Mouse (Mus musculus) retina, postnatal 7 days (tissue): ENCODE results near the gene Ctsz.

Source experiments
- DNase-seq: peaks from one replicate; pipeline ENCODE4 v3.0.0-alpha.2; 2012; ENCODE audit warnings: low read depth, low spot score

The Ctsz gene

DNA sequence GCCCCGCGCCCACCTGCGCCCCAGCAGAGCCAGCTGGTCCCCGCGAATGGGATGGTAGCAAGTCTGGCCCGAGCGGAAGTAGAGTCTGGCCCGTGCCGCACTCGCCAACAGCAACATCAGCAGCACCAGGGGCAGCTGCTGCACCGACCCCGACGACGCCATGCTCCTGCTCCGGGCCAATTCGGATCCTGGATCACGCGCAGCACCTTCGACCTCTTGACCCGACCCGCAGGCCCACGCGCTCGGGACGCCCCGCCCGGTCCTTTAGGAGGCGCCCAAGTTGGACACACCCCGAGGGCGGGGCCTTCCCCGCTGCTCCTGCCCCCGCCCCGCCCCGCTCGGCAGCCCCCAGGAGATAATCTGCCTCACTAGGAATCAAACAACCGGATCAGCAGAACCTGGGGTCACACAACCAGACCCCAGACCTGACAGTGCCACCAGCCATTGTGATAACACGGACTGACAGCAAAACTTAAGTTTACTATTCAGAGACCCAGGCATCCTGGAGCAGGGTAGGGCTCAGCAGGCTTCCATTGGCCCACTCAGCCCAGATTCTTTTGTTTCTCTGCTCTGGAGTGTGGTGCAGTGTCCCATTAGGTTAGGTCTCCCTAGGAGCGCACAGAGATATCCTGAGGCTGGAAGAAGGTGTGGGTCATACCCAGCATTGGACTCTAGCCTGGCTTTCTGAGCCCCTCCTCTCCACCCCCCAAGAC is at the start of gene Ctsz:
Gene Ctsz (minus strand): TSS at position 303 of the 713 bp plus-strand sequence.
- no peak for DNase-seq

- no peak for DNase-seq
These were observed 48.2 kb upstream of the Ctsz start for GRCm38 (mm10) chr2:174487005-174487404.

DNA sequence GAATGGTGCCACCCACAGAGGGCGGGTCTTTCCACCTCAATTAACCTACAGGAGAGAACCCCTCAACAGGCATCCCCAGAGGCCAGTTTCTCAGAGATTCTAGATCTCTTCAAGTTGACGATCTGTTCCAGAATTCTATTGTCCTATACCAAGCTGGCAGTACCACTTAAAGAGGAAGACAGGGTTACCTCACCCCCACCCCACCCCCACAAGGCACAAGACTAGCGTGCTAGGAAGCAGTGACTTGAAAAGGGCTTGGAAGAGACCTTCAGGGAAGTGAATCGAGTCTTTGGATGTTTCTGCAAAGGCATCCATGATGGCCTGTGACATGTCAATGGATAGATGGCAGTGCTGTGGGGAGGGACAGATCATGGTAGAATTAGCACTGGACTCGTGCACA is 39.9 kb upstream of the Ctsz start:
- DNase-seq, result no peak

DNA sequence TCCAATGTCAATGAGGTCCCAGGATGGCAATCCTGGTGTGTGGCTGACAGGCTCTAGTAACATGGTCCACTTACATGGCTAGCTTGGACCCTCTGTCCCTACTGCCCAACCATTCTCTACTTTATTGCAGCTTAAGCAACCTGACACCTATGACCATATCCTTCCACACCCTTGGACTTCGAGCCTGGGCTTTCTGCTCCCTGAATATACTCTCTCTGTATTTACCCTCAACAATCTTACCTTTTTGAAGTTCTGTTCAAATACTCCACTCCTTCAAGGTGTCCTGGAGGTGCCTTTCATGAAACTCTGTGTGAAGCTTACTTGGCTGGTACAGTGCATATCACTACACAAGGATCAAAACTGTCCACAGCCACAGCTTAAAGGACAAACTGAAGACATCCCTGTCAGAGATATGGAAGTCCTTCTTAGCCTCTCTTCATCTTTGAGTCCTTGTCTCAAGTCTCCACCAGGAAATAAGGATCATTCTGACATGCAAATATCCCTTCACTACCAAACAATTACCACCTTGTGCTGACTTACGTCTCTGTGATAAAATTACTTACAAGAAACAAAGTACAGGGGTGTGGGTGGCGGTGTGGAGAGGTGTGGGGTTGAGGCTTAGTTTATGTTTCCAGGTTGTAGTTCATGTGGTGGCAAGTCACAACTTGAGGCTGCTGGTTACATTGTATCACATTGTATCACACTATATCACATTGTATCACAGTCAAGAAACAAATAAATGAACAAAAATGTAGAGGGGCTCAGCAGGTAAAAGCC is 38.9 kb upstream of the Ctsz start:
- no peak for DNase-seq

GRCm38 (mm10) chr2:174473550-174473927 is 34.7 kb upstream of the Ctsz start:
- no peak for DNase-seq

GRCm38 (mm10) chr2:174472818-174473549 is 34.1 kb upstream of the Ctsz start, which contains the start of gene Prelid3b:
TSS of gene Prelid3b (minus strand) at chr2:174473081.
- peak; percentile 98 for DNase-seq

DNA sequence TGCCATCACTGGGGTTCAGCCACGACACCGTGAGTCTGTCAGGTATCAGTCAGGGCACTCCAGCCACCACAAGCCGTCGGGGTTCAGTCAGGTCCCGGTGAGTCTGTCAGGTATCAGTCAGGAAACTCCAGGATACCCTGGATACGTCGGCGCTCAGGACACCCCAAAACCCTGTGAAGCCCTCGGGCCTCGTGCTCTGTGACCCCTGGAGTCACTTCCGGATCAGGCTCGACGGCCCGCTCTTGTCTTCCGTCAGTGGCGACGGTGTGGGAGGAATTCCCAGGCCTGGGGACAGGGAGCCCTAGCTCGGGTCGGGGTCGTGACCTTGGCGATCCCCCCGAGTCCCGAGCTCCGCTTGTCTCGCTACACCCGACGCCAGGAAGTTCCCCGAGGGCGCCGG is 33.6 kb upstream of the Ctsz start:
- no peak for DNase-seq

DNA sequence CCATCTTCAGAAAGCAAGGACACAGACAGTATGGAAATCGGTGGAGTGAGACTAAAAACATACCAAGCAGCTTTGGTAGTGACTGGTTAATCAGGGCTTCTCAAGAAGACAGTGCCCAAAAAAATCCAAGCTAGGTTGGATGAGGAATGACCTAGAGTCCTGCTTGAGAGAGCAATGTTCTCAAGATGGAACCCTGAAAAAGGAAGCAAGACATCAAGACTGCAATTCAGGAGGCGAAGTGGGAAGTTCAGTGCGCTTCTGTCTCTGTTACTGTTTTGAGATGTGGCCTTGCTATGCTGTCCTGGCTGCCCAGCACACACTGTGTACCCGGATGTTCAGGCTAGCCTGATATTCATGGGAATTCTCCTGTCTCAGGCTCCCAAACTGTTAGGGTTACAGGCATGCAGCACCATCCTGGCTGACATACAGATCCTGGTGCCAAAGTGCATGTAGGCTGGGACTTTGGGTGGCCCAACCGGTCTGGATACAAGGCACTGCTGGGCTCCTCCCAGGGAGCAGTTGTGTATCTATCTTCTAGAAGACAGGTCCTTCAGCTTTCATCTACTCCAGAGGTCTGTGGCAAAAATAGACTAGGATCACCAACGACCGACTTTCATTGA is 32.1 kb upstream of the Ctsz start:
- no peak for DNase-seq

GRCm38 (mm10) chr2:174470333-174470732 is 31.5 kb upstream of the Ctsz start:
- no peak for DNase-seq

DNA sequence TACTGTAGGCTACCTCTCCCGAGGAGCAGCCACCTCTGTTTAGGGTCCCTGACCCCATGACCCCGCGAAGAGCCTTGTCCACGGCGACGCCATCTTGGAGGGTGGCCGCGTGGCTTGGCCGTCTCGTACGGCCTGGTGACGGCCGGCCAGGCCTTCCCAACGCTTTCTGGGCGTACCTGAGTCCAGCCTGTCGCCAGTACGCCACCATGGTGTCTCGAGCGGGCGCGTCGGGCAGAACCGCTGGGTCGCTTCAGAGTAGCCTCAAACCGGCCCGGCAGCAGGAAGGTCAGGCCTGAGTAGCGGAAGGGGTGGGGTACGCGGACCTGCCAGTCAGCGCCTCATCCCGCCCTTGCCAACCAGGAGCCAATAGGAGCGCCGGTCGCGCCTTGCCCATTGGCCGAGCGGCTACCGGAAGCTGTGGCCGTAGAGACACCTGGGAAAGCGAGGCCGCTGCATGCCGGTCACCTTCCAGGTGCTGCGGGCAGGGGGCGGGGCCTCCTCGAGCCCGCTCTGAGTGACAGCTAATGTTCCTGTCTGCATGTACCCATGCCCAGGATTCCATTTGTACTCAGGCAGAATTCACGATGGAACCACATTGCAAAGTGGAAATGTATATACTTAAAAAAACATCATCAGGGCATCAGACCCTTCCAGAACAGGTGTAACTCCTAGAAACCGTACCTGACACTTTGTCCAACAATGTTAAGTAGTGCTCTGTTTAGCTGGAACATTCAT is 25.1 kb upstream of the Ctsz start, which contains the start of gene Atp5e:
Gene Atp5e (minus strand): TSS at position 317 of the 735 bp plus-strand sequence.
- peak; percentile 81 for DNase-seq

GRCm38 (mm10) chr2:174463370-174463769 is 24.5 kb upstream of the Ctsz start:
- no peak for DNase-seq

DNA sequence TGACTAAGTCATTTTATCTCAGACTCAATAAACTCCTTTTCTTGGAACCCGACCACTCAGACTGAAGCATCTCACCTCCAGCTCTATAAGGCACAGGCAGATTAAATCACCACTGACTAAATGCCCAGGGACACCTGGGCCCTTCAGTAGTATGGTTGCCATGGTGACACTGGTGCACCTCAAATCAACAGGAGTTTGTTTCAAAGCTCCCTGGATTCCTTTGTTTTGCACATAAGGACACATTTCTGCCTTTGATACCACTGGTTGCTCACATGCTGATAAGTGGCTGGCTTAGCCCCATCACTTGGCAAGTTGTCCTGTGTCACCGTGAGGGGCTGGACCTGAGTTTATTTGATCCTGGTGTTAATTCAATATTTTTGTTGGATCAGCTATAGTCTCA is 20.5 kb upstream of the Ctsz start:
- no peak for DNase-seq

DNA sequence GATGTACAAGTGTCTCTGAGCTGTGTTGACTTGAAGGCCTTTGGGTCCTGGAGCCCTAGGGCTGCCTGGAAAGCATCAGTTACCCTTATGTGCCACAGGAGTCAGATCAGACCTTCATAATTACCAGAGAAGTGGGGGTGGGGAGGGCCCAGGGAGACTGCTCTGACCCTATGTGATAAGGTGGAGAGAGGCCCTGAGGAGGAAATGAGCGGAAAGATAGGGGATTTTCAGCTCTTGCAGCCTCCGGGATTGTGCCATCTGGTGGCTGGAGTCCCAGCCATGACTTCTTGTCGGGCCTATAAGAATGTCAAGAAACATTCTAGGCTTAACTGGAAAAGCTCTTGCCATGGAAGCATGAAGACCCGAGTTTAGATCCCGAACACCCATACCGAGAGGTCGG is 14.8 kb upstream of the Ctsz start:
- no peak for DNase-seq

DNA sequence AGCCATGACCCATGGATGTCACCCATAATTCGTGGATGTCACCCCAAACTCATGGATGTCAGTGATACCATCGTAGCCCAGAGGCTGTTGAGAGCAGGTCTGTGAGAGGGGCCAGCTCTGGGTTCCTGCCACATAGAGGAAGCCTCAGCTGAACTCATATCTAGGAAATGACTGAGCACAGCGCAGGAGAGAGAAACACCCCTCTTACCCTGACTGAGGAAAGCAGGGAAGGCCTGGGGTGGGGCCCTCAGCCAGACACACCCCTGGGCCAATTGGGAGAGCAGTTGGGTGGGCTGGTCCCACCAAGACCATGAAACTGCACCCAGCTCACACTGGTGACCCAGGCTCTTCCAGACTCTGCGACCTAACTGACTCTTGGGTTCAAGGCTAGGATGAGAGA is 11.5 kb upstream of the Ctsz start, which contains the start of gene Tubb1:
Gene Tubb1 (plus strand): TSS at position 343 of the 400 bp plus-strand sequence.
- no peak for DNase-seq

- DNase-seq, result no peak
These were observed 9.6 kb upstream of the Ctsz start for GRCm38 (mm10) chr2:174448405-174448804.

DNA sequence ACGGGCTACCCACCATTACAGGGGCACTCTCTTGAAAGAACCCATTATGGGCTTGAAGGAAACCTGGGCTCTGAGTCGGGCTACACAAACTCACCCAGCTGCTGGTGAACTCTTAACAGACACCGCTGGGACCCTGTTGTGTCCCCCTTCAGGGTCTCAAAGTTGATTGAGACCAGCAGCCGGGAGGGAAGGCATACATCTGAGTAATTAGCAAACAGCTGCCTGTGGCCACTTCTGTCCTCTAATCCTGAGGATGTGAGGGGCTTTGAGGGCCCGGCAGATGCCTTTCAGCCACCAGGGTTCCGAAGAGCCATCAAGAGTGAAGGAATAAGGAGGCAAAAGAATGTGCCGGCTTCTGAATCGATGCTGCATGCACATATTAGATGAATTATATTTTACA is 8.1 kb upstream of the Ctsz start:
- DNase-seq, result no peak

DNA sequence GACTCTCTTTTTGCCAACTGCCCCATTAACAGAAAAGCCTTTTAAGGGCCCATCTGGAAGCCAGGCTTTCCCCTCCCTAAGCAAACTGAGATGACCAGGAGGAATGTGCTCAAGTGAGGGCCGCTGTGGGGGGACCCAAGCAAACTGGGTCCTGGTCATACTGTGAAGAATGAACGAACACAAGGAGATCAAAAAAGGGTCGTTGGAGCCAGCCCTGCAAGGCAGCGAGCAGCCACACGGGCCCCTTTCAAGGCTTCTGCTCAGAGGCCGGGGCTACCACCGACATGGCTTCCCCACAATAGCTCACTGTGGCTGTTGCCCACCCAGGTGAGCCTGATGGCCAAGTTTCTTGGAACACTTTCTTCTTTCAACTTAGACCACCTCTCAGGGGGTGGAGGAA is 7.7 kb upstream of the Ctsz start:
- no peak for DNase-seq

DNA sequence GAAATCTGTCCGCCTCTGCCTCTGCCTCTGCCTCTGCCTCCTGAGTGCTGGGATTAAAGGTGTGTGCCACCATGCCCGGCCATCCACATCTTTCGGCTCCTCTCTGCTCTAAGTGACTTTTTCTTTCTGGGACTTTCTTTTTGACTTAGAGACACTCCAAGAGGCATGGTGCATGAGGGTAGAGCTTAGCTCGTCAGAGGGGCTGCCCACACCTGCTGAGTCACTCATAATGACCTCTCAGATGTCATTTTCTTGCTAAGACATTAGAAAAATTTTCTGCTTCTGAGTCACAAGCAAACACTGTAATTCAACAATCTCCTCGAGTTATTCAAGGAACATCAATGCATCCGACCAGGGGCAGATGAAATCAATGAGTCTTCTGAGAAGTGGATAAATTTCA is 6.2 kb upstream of the Ctsz start:
- no peak for DNase-seq

DNA sequence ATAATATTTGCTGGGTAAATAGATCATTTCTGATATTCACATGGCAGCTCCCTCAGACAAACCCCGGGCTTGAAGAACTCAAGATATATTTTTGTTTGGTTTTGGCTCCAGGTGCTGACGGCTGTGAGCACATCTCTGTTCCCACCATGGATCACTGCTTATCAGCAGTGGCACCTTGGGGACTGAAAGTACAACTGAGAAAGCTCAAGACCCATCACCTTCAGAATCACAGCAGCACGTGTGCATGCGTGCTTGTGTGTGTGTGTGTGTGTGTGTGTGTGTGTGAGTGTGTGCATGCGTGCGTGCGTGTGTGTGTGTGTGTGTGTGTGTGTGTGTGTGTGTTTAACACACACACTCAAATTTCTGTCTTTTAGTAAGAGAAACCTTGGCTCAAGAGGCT is 5.5 kb upstream of the Ctsz start:
- no peak for DNase-seq

DNA sequence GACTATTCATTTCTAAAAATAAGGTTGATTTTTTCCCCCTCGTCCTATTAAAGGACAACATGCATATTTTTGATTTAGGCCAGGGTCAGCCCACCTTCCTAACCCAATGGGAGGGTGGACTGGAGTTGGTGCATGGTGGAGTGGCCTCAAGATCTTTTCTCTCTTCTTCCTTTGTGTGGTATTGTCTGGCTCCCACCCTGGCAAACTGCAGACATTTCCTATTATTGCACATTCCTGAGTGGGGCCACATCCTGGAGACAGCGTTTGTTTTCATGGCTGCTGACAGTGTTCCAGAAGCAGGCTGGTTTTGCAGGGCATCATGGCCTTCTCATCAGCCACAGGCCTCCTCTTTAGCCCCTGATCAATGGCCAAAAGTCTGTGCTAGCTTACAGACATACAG is 4.2 kb upstream of the Ctsz start:
- DNase-seq, result no peak

DNA sequence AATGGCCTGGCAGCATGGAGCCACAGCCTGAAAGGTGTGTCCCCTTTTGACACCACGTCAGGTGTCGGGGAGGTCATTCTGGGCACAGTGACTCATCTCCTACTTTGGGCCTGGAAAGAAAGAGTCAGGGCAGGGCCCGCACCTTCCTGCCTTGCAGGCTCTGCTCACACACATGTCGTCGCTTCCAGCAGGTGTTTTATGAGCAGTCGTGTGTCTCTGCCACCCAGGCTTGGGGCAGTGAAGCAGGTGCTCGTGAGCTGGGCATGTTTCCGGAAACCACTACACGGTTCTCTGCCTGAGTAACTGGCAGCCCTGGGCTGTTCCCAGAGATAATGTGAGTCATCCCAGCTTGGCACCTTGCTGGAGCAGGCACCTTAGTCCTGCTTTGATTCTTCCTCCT is 3.6 kb upstream of the Ctsz start:
- no peak for DNase-seq
